Mouse (Mus musculus): Measurements from ENCODE around the gene Pola1.

The Pola1 gene

DNA sequence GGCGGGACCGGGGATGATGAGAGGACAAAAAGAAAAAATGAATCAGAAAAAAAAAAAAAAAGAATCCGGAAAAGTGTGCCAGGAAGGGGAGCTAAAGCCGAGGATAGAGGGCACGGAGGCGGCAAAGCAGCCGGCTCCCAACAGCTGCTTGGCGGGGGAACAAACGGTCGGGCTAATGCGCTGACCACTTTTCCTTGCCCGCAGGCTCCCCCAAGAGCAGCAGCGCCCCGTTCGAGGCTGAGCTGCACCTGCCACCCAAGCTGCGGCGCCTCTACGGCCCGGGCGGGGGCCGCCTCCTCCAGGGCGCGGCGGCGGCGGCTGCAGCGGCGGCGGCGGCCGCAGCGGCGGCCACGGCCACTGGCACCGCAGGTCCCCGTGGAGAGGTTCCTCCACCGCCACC lies 343.6 kb downstream of the Pola1 start:
- DNase-seq: no peak

DNA sequence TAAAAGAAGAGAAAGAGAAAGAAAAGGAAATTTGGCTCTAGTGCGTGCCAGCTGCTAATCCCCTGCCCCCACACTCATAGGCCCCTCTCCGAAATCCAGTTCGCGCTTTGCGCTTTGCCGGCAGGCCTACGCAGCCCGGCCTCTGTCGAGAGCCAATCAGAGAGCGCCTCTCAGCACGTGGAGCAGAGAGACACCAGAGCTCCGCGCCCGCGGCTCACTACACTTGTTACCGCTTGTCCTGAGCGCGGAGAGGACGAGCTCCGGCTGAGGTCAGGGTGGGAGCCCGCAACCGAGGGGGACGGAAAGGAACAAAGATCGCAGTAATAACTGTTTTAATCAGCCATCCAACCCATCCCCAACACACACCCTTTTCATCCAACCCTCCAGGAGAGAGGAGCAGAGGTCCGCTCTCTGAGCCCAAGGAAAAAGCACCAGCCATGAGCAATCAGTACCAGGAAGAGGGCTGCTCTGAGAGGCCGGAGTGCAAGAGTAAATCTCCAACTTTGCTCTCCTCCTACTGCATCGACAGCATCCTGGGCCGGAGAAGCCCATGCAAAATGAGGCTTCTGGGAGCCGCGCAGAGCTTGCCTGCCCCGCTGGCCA lies 345.6 kb downstream of the Pola1 start, which contains the start of gene Arx:
TSS of gene Arx (plus strand) at position 155 of the 603 bp plus-strand sequence.
- DNase-seq: peak; percentile 88

GRCm38 (mm10) chrX:93285091-93285490 lies 346.9 kb downstream of the Pola1 start:
- DNase-seq: no peak

- no peak for DNase-seq
Observed at GRCm38 (mm10) chrX:93281756-93282155, 350.2 kb downstream of the Pola1 start.

DNA sequence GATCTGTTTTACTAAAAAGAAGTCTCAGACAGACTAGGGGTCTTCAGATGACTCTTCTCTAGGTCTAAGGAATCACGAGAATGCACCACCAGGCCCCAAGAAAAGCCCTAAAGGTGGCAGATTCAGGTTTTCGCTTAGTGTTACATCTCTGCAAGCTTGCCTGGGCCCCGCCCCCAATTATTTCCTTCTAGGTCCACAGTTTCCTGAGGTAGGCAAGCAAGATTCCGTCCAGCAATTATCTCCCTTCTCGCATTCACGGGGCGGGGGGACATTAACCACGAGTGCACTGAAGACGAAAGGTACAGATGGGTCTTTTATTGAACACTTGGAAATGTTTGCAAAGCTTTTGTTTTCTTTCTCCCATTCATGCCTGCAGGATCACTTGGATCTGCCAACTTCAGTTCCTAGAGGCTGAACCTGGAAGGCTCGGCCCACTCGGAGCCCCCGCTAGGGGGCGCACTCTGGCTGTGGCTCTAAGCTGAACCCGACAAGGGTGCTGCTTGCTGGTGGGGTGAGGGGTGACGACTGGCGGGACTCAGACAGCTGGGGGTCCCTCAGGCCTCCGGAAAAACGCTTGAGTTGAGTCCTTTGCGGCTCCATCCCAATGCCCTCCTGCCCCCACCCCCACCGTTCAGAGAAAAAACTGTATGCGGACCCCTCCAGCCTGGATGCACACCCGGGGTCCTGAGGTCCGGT lies 350.8 kb downstream of the Pola1 start:
- DNase-seq: peak; percentile 74

GRCm38 (mm10) chrX:93279940-93280339 lies 352.0 kb downstream of the Pola1 start:
- no peak for DNase-seq

DNA sequence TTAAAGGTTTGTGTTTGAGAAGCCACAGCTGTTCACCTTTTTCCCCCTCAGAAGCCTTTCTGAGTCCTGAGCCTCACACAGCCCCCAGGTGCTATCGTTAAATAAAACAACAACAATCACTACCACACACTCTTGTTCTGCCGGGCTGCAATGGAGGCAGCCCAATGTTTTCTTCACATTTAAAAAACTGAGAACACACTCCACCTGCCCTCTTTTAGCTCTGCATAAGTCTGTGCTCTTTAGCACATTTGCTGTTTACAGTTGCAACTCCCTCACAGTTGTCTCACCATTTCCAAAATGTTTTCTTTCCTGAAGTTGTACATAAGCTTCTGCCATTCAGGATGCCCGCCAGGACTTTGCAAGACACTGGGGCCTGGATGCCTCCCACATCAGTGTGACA lies 356.3 kb downstream of the Pola1 start:
- DNase-seq: no peak
